Mouse (Mus musculus): ENCODE measurements around the gene Acp7.

- TF ChIP-seq POLR2A (IDR thresholded peaks at IDR 0.05; ENCODE audit: low read depth, low read length) (no peak), CTCF (conservative IDR thresholded peaks at IDR 0.05; ENCODE audit: insufficient read depth, insufficient read length, low read depth, low read length) (no peak)
Measured at GRCm38 (mm10) chr7:28595751-28596435, 35.2 kb downstream of the Acp7 start.

Data from kidney, adult 2 months (tissue).